Mouse (Mus musculus): ENCODE results near the gene Elp6.

Gene Elp6

GRCm38 (mm10) chr9:110304969-110305651 is at the start of gene Elp6:
Gene Elp6, plus strand, starts transcription at chr9:110305173.
- in situ Hi-C loops (cut with MseI, MboI): no loop called here

DNA sequence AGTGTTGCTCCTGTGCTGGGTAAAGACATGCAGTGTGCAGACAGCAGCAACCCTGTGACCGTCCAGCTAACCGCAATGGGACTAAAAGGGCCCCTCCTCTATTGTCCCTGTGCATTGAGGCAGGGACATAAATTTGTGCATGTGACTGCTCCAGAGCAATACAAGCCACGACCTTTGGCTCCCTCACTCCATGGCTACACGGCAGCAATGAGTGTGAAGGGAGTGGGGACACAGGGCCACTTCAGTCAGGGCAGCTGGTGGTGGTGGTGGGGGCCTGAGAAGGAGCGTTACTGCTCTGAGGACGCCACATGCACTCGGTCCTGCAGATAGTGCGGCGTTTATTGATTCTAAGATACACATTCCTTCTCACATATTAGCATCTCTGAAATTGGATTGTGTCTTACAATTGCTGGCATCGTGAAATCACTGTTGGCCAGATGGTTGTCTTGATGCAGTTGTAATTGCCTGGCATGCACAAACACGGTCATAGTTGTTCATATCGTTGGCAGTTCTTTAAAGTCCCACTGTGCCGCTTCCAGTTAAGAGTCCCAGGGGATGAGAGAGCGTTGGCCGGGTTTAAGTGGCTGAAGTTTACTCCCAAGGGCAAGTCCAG is 49.5 kb upstream of the Elp6 start:
- in situ Hi-C loops (cut with MseI, MboI): no loop called here

GRCm38 (mm10) chr9:110258646-110259045 is 46.3 kb upstream of the Elp6 start:
- in situ Hi-C loops (cut with MseI, MboI): no loop called here

- in situ Hi-C loops (cut with MseI, MboI): no loop called here
Observed at GRCm38 (mm10) chr9:110259118-110259517, 45.9 kb upstream of the Elp6 start.

DNA sequence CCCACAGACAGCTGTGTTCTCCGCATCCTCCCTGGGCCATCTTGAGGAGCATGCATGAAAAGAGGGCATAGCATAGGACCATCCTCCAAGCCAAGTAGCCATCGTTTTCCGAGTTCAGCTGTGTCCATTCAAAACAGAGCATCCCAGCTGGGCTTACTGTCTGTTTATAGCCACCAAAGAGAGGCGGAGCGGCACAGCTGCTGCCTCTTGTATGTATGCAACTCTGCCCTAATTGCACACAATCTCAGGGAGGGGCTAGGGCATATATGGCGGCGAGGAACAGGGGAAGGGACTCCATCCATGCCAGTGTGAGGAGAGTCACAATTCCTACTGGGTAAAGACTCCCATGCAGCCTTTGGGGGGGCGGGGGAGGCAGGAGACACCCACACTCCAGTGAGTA is 41.8 kb upstream of the Elp6 start:
- in situ Hi-C loops (cut with MseI, MboI): no loop called here

DNA sequence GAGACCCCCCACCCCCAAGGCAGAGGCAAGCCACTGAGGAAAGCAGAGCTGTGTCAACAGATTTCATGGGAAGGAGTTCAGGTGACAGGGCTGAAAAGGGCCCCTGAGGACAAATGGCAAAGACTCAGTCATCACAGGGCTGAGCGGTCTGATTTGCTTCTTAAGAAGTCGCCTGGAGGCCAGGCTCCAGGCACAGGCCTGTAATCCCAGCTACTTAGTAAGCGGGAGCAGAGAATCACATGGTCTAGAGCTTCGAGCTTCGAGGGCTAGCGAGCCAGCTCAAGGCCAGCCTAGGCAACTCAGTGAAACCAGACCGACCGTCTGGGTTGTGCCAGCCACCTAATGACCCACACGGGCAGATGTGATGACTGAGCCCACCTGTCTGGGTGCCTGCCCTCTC is 40.0 kb upstream of the Elp6 start:
- in situ Hi-C loops (cut with MseI, MboI): no loop called here

GRCm38 (mm10) chr9:110268416-110268815 is 36.6 kb upstream of the Elp6 start:
- in situ Hi-C loops (cut with MseI, MboI): no loop called here

DNA sequence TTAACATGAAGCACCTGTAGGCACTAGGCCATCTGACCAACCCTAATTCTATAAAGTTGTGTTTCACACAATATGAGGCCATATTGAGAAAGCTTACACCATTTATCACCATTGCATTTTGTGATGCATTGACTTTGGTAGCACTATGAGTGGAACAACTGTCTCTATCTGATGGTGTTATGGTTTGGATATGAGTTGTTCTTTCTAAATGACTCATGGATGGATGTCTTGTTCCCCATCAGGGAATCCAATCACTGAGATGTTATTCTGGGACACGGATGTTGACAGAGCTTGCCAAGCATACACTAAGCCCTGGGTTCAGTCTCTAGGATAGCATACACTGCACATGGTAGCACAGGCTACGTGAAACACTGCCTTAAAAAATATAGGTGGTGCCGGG is 32.6 kb upstream of the Elp6 start:
- in situ Hi-C loops (cut with MseI, MboI): no loop called here

DNA sequence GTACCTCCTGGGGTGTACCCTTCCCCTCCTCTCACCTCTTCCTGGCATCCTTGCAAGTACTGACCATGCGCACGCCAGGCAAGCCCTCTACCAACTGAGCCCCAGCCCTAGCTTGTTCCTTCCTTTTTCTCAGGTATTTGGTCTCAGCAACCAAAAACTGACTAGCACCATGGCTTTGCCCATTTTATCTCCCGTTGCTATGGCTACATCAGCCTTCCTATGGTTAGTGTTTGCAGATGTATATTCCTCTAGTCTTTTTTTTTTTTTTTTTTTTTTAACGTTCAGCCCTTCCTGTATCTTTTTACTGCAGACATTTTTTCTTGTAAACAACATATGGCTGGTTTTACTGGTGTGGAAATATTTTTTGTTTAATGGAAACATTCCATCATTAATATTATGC is 31.5 kb upstream of the Elp6 start:
- in situ Hi-C loops (cut with MseI, MboI): no loop called here

DNA sequence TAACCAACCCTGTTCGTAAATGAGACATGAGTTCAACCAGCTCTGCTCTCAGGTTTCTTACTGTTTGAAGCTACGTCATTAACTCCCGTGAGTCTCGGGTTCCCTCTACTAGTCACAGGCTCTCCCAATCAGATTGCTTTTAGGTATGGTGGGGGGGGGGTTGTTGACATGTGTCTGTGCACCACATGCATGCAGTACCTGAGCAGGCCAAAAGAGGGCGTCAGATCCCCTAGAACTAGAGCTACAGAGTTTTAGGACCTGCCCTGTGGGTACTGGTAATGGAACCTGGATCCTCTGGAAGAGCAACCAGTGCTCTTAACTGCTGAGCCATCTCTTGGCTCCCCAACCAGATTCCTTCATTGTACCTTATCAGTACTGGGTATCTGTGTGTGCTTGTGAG is 29.1 kb upstream of the Elp6 start:
- in situ Hi-C loops (cut with MseI, MboI): no loop called here

GRCm38 (mm10) chr9:110277431-110277881 is 27.5 kb upstream of the Elp6 start:
- in situ Hi-C loops (cut with MseI, MboI): no loop called here

GRCm38 (mm10) chr9:110284075-110284697 is 20.8 kb upstream of the Elp6 start:
- in situ Hi-C loops (cut with MseI, MboI): no loop called here

DNA sequence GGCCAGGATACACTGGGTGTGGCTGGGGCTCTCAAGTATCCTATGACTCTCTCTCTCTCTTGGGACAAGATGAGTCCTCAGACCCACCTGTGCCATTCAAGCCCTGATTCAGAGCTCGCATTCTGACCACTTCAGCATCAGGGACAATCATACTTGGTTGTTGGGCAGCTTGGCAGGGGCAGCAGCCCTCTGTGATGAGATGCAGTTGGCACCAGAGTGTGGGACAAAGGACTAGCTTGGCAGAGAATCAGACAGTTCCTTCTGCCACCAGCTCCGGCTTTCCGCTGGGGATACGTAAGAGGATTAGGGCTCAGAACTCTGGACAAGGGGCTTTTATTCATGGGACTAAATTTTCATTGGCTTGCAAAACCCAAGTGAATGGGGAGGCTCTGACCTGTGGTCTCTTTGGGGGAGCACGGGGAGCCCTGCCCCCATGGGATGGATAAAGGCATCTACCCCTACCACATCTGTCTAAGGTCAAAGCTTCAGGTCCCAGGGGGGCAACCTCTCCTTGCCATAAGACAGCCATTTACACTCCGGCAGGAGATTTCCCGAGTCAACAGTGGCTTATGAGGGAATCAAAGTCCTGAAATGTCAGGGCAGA is 17.6 kb upstream of the Elp6 start:
- in situ Hi-C loops (cut with MseI, MboI): no loop called here

DNA sequence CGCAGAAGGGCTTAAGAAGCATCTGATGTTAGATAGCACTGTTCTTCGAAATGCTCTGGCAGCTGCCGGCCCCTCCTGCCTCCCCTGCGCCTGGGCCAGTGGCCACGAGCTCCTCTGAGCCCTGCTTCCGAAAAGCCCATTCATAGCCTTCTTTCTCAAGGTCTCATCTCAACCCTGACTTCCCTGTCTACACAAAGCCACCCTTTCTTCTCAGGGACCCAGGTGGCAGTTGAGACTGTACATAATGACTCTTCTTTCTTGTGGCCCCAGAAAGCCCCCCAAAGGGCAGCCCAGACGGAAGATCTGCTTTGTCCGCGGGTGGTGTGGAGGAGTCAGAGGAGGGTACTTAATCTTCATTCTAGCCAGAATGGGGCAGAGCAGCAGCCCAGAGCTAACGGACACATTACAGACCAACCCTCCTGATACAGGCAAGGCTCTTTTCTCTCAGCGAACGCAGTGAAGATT is 11.7 kb upstream of the Elp6 start:
- in situ Hi-C loops (cut with MseI, MboI): no loop called here

DNA sequence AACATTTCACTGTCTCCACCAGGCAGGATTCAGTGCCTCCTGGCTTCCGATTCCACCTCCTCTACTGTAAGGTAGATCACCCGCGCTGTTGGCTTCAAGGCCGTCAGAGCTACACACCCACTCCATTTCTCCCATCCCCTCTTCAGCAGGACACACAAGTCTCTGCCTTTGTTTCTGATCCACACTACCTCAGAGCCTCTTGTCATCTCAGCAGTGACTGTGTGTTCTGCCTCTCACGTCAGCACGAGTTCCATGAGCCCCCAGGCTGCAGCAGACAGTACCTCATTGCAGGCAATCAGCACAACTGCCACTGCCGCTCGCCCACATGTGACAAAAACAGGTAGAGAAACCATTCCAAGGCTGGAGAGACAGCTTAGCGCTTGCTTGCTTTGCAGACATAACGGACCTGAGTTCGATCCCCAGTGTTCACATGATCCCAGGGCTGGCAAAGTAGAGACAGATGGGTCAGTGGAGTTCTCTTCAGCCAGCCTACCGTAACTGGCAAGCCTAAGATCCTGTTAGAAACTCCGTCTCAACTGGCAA is 11.0 kb upstream of the Elp6 start:
- in situ Hi-C loops (cut with MseI, MboI): no loop called here

DNA sequence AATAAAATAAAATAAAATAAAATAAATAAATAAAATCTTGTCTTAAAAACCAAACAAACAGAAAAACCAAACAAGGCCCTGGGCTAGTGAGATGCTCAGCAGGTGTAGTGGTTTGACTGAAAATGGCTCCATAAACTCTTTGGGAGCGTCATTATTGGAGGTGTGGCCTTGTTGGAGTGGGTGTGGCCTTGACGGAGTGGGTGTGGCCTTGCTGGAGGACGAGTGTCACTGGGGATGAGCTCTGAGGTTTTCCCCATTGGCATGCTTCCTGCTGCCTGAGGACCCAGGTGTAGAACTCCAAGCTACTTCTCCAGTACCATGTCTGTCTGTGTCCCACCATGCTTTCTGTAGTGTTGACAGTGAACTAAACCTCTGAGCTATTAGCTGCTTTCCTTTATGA is 10.2 kb upstream of the Elp6 start:
- in situ Hi-C loops (cut with MseI, MboI): no loop called here

GRCm38 (mm10) chr9:110296867-110297627 is 7.9 kb upstream of the Elp6 start:
- in situ Hi-C loops (cut with MseI, MboI): no loop called here

- in situ Hi-C loops (cut with MseI, MboI): no loop called here
Observed at GRCm38 (mm10) chr9:110304516-110304915, 457 bp upstream of the Elp6 start.

- in situ Hi-C loops (cut with MseI, MboI): no loop called here
Observed at GRCm38 (mm10) chr9:110306371-110306770, 1.4 kb downstream of the Elp6 start.

GRCm38 (mm10) chr9:110314706-110315105 is 9.7 kb downstream of the Elp6 start:
- in situ Hi-C loops (cut with MseI, MboI): no loop called here

DNA sequence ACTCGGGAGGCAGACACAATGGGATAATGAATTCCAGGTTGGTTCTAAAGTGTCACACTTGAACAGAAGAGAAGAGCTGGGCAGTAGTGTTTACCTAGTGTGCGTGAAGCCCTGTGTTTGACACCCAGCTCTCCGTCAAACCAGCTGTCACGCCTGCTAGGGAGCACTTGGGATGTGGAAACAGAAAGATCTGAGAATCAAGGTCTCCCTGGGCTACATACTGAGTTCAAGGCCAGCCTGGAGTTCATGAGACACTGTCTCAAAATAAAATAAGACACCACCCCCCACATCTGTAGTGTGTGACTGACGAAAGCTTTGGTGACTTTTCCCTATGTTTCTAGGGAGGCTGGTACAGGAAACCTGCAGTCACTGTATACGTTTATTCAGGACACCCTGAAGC is 10.4 kb downstream of the Elp6 start:
- in situ Hi-C loops (cut with MseI, MboI): no loop called here

DNA sequence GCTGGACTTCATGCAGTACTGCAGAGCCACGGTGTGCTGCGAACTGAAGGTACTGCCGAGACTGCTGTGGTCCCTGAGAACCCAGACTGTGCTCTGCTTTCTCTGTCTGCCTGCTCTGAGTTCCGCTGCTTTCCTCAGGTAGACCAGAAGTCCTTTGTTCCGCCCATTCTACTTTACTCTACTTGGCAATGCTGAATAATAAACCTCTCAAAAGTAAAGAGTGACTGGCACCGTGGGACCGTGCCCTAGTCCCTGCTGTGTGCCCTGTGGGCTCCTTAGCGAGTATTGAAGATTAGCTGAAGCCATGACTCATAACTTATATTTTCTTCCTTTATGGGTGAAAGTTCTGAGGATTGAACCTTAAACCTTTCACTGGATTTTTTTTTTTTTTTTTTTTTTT is 10.9 kb downstream of the Elp6 start:
- in situ Hi-C loops (cut with MseI, MboI): no loop called here

All from mouse trophoblast stem cell (cell line).